Comparison of ENCODE assay signal across 8 mouse cellular contexts in genomic region chr10:94035658-94036374, GRCm38 (mm10). TPM values are rescaled to one million over a fixed set of nuclear protein-coding genes. Genes with fewer than 3 reads are reported as not detected.
DNase-seq lines count a peak whose midpoint lies in the region; ATAC-seq and TF ChIP-seq lines count a peak whose summit lies in the region.

Vezt (minus strand) TSS chr10:94035817.
Fgd6 (plus strand) TSS chr10:94036001.

- in situ Hi-C loops in ES-E14 (cut with MboI; ENCODE audit: low sequenced_read_pairs in 2 of 2, unreplicated experiment in 2 of 2) = no loop called here

- no peaks in the 10 kb centered on the region for H3K9me3 ChIP-seq in ES-E14 (ENCODE audit: control insufficient read depth, insufficient read depth, low read depth, low read length)
- no peaks in the 10 kb centered on the region for H3K9me3 ChIP-seq in forebrain, embryonic 15.5 days

- intact Hi-C loops in heart, postnatal 25 days (cut with DNase I) = loop anchor here (1.0 kb wide), 1 partner anchor 80 kb away; no protein-coding TSS in a partner anchor

- H3K4me3 ChIP-seq in ES-E14 (ENCODE audit: insufficient read depth in 1 of 2, low read depth in 1 of 2, low read length in 2 of 2, poor library complexity in 1 of 2, severe bottlenecking in 1 of 2) = peak within 1 kb of the TSS; percentile 97 to 100
- peak within 1 kb of the TSS; percentile 74 for H3K4me3 ChIP-seq in forebrain, embryonic 15.5 days
- peak within 1 kb of the TSS; percentile 87 for H3K4me3 ChIP-seq in lung, adult 2 months (replicated peaks; ENCODE audit: extremely low read depth, low read depth, low read length)

- H3K27ac ChIP-seq in ES-E14 (ENCODE audit: insufficient read depth, low read depth, low read length, poor library complexity, severe bottlenecking) = no peak within 1 kb of the TSS
- H3K27ac ChIP-seq in forebrain, embryonic 15.5 days (replicated peaks) = peak within 1 kb of the TSS; percentile 70

- TF ChIP-seq POLR2A in lung, adult 2 months (IDR thresholded peaks at IDR 0.05; ENCODE audit: borderline replicate concordance, extremely low read depth, low read depth, low read length) = peak; percentile 66; the same call in 1 of the 2 replicates

- peaks cover 0 to 5% of the 10 kb centered on the region in 2 experiments; a peak in 2 of 4 replicates for H3K4me1 ChIP-seq in ES-E14 (ENCODE audit: control insufficient read depth in 2 of 2, insufficient read depth in 2 of 2, low read length in 2 of 2, poor library complexity in 1 of 2)
- H3K4me1 ChIP-seq in forebrain, embryonic 15.5 days = peaks cover 26% of the 10 kb centered on the region
- no peaks in the 10 kb centered on the region; the same call in none of the 2 replicates for H3K4me1 ChIP-seq in lung, adult 2 months (ENCODE audit: control insufficient read depth, insufficient read depth, low read length)

- WGBS in forebrain, embryonic 15.5 days = under 1% methylated on average over 77 of the region's 77 CpGs
- WGBS in lung, adult 2 months = under 1% methylated on average over 72 of the region's 77 CpGs

- peak within 1 kb of the TSS; percentile 96 for H3K4me2 ChIP-seq in forebrain, embryonic 15.5 days (replicated peaks)

- no peaks in the 10 kb centered on the region for H3K27me3 ChIP-seq in forebrain, embryonic 15.5 days

- peak; percentile 51 for TF ChIP-seq CTCF in lung, adult 2 months (IDR thresholded peaks at IDR 0.05; ENCODE audit: insufficient read depth, low read length)

- peak within 1 kb of the TSS; percentile 89 for H3K9ac ChIP-seq in ES-E14 (ENCODE audit: insufficient read depth, low read depth, low read length, poor library complexity, severe bottlenecking)
- peak within 1 kb of the TSS; percentile 88 for H3K9ac ChIP-seq in forebrain, embryonic 15.5 days (replicated peaks)

- ATAC-seq in forebrain, embryonic 15.5 days (replicated peaks) = peak; percentile 99
- peak; percentile 94 for ATAC-seq in neutrophil, adult 5-6 weeks (ENCODE audit: extremely low read depth, insufficient number of reproducible peaks, low FRiP score, poor library complexity, severe bottlenecking)

- peak; percentile 99 for DNase-seq in ES-E14 (ENCODE audit: low read depth, low spot score)
- peak; percentile 99 for DNase-seq in cerebellum, adult 11-12 months
- DNase-seq in heart, postnatal 25 days (ENCODE audit: low spot score) = peak; percentile 98
- peak; percentile 98 to 99 for DNase-seq in layer of hippocampus, adult 18-20 months (ENCODE audit: low spot score in 2 of 2)
- DNase-seq in lung, adult 2 months = peak; percentile 100
- DNase-seq in thymus, adult 18-20 months = peak; percentile 99

- H3K36me3 ChIP-seq in ES-E14 (ENCODE audit: control insufficient read depth, insufficient read depth, low read length, poor library complexity, severe bottlenecking) = no peaks in the 10 kb centered on the region
- H3K36me3 ChIP-seq in forebrain, embryonic 15.5 days = peaks cover 1% of the 10 kb centered on the region; the same call in 1 of the 2 replicates

TF ChIP-seq in ES-E14, 5 proteins besides CTCF, POLR2A, EP300 and RAD21:
- 0 out of 2 replicates have a peak, but pooled peaks have one; percentile 16 for TF ChIP-seq ZC3H11A (IDR thresholded peaks at IDR 0.05; ENCODE audit: borderline replicate concordance, low read depth, low read length)
- no peak for TF ChIP-seq ZNF384 (IDR thresholded peaks at IDR 0.05; ENCODE audit: low read depth, low read length)
- peak; percentile 93 for TF ChIP-seq HCFC1 (IDR thresholded peaks at IDR 0.05; ENCODE audit: borderline replicate concordance, insufficient read depth, low read length)

RNA-seq across cellular contexts. Expression of gene Vezt, which starts in this region (rescaled TPM):
- total RNA-seq in ES-E14 (2012; rRNA removed) = 13.6 and 18.8 TPM in 2 replicates
- 68.6 and 71.8 TPM in 2 replicates for polyA plus RNA-seq in forebrain, embryonic 15.5 days (2015; fragmentation: Nextera tagmentation; extraction: Ambion mirVana)
- 10 to 100 TPM; 38.1 to 40.4 TPM for total RNA-seq in heart, postnatal 25 days (2021)
- 10 to 100 TPM; 58.2 to 62.3 TPM for total RNA-seq in layer of hippocampus, adult 18-20 months (2021)
- polyA plus RNA-seq in lung, adult 2 months (2012; rRNA removed) = 7.9 and 13.4 TPM in 2 replicates
- 8.3 and 9.4 TPM in 2 replicates for total RNA-seq in neutrophil, adult 5-6 weeks (2017)

RNA-seq across cellular contexts. Expression of gene Fgd6, which starts in this region (rescaled TPM):
- total RNA-seq in ES-E14 (2012; rRNA removed) = 3.5 and 4.4 TPM in 2 replicates
- 1.5 and 1.7 TPM in 2 replicates for polyA plus RNA-seq in forebrain, embryonic 15.5 days (2015; fragmentation: Nextera tagmentation; extraction: Ambion mirVana)
- total RNA-seq in heart, postnatal 25 days (2021) = 1 to 10 TPM; 5.6 to 6.3 TPM
- total RNA-seq in layer of hippocampus, adult 18-20 months (2021) = 1 to 10 TPM; 9.8 to 9.9 TPM
- 4.8 and 7.2 TPM in 2 replicates for polyA plus RNA-seq in lung, adult 2 months (2012; rRNA removed)
- 8.1 and 8.3 TPM in 2 replicates for total RNA-seq in neutrophil, adult 5-6 weeks (2017)
